Mouse (Mus musculus) MEL (cell line): ENCODE results near the gene Catsper1. TPM values are rescaled to one million over a fixed set of nuclear protein-coding genes. Genes with fewer than 3 reads are reported as not detected.
A peak's percentile ranks its signal among the peaks of the same experiment; 100 is the strongest.

Source experiments
- DNase-seq: peaks from one replicate; pipeline ENCODE4 v3.0.0; 2011; ENCODE audit warnings: low read depth, low spot score
- H3K27ac ChIP-seq: 2 replicates; pipeline ENCODE4 v1.5.1; 2012; ENCODE audit warnings: low read depth, mild to moderate bottlenecking, control low read depth, low read length, moderate library complexity; ENCODE audit not compliant: control insufficient read depth
- H3K27me3 ChIP-seq, 2 experiments: fragments of 150-350 bp in 1 of 2; sonication (generic) in 1 of 2; 2 replicates each; pipeline ENCODE4 v1.6.1; 2012; ENCODE audit warnings: low read length in 2 of 2, mild to moderate bottlenecking in 2 of 2, improper control_type of control experiment in 1 of 2, moderate library complexity in 1 of 2; ENCODE audit not compliant: insufficient read depth in 2 of 2, control insufficient read depth in 1 of 2
- H3K36me3 ChIP-seq, 2 experiments: 2 replicates each; pipeline ENCODE4 v1.6.1; 2012 to 2014; ENCODE audit warnings: low read length in 2 of 2, improper control_type of control experiment in 1 of 2, inconsistent platforms in 1 of 2, mild to moderate bottlenecking in 1 of 2; ENCODE audit not compliant: insufficient read depth in 2 of 2, control insufficient read depth in 1 of 2
- H3K4me1 ChIP-seq, 2 experiments: fragments of 150-350 bp in 1 of 2; sonication (generic) in 1 of 2; 2 replicates each; pipeline ENCODE4 v1.6.1; 2012; ENCODE audit warnings: low read length in 2 of 2, improper control_type of control experiment in 1 of 2, mild to moderate bottlenecking in 1 of 2; ENCODE audit not compliant: insufficient read depth in 2 of 2, control insufficient read depth in 1 of 2
- H3K4me3 ChIP-seq, 2 experiments: fragments of 150-350 bp in 1 of 2; sonication (generic) in 1 of 2; 2 replicates each; pipeline ENCODE4 v1.5.1; 2012; ENCODE audit warnings: low read depth in 2 of 2, low read length in 2 of 2, mild to moderate bottlenecking in 2 of 2, moderate library complexity in 2 of 2, control low read depth in 1 of 2, improper control_type of control experiment in 1 of 2; ENCODE audit not compliant: control insufficient read depth in 1 of 2, insufficient read depth in 1 of 2
- H3K79me2 ChIP-seq: 2 replicates; pipeline ENCODE4 v1.6.1; 2012; ENCODE audit warnings: mild to moderate bottlenecking, low read length, moderate library complexity; ENCODE audit not compliant: control insufficient read depth, poor library complexity, insufficient read depth
- H3K9ac ChIP-seq: 2 replicates; pipeline ENCODE4 v1.6.1; 2012; ENCODE audit warnings: low read depth, mild to moderate bottlenecking, control low read depth, low read length, moderate library complexity; ENCODE audit not compliant: control insufficient read depth, poor library complexity, severe bottlenecking
- H3K9me3 ChIP-seq: fragments of 150-350 bp; sonication (generic); replicated peaks from 2 replicates; pipeline ENCODE4 v1.6.1; 2012; ENCODE audit warnings: mild to moderate bottlenecking, low read length, improper control_type of control experiment, moderate library complexity; ENCODE audit not compliant: insufficient read depth
- BHLHE40 ChIP-seq: IDR thresholded peaks from 2 replicates; pipeline ENCODE4 v1.6.1; 2012; ENCODE audit warnings: low read depth, mild to moderate bottlenecking, inconsistent platforms, low read length, improper control_type of control experiment, borderline replicate concordance
- CTCF ChIP-seq, 3 experiments: IDR thresholded peaks in 2 of 3; conservative IDR thresholded peaks in 1 of 3; 2 replicates each; pipeline ENCODE4 v1.5.1; 2011 to 2012; ENCODE audit warnings: low read length in 3 of 3, low read depth in 2 of 3, mild to moderate bottlenecking in 2 of 3, improper control_type of control experiment in 1 of 3, inconsistent platforms in 1 of 3, mixed read lengths in 1 of 3, moderate library complexity in 1 of 3; ENCODE audit not compliant: control insufficient read depth in 1 of 3, insufficient read depth in 1 of 3, poor library complexity in 1 of 3, severe bottlenecking in 1 of 3
- ELF1 ChIP-seq: IDR thresholded peaks from 2 replicates; pipeline ENCODE4 v1.6.1; 2014; ENCODE audit warnings: low read depth, mild to moderate bottlenecking, inconsistent platforms, low read length, improper control_type of control experiment, moderate library complexity
- HCFC1 ChIP-seq: IDR thresholded peaks from 2 replicates; pipeline ENCODE4 v1.6.1; 2012; ENCODE audit warnings: low read depth, mild to moderate bottlenecking, inconsistent platforms, low read length, improper control_type of control experiment, moderate library complexity
- MAX ChIP-seq: IDR thresholded peaks from 2 replicates; pipeline ENCODE4 v1.6.1; 2011; ENCODE audit warnings: low read length, improper control_type of control experiment
- MYB ChIP-seq: IDR thresholded peaks from 2 replicates; pipeline ENCODE4 v1.6.1; 2011; ENCODE audit warnings: mild to moderate bottlenecking, low read depth, low read length, improper control_type of control experiment
- MYC ChIP-seq: IDR thresholded peaks from 2 replicates; pipeline ENCODE4 v1.6.1; 2011; ENCODE audit warnings: low read depth, mild to moderate bottlenecking, low read length, improper control_type of control experiment, moderate library complexity
- NELFE ChIP-seq: IDR thresholded peaks from 2 replicates; pipeline ENCODE4 v1.6.1; 2011; ENCODE audit warnings: low read depth, low read length, improper control_type of control experiment
- POLR2A ChIP-seq, 2 experiments: IDR thresholded peaks; 2 replicates each; pipeline ENCODE4 v1.6.1; 2011 to 2012; ENCODE audit warnings: low read length in 2 of 2, mild to moderate bottlenecking in 2 of 2, control low read depth in 1 of 2, improper control_type of control experiment in 1 of 2, low read depth in 1 of 2, moderate library complexity in 1 of 2; ENCODE audit not compliant: control insufficient read depth in 1 of 2, insufficient read depth in 1 of 2, poor library complexity in 1 of 2
- POLR2AphosphoS2 ChIP-seq: IDR thresholded peaks from 2 replicates; pipeline ENCODE4 v1.6.1; 2011; ENCODE audit warnings: low read length, improper control_type of control experiment
- RAD21 ChIP-seq: IDR thresholded peaks from 2 replicates; pipeline ENCODE4 v1.6.1; 2011; ENCODE audit warnings: mild to moderate bottlenecking, low read depth, low read length, improper control_type of control experiment
- TBP ChIP-seq: IDR thresholded peaks from 2 replicates; pipeline ENCODE4 v1.8.0; 2011; ENCODE audit warnings: low read depth, low read length, improper control_type of control experiment
- TCF12 ChIP-seq: IDR thresholded peaks from 2 replicates; pipeline ENCODE4 v1.6.1; 2014; ENCODE audit warnings: low read depth, mild to moderate bottlenecking, inconsistent platforms, low read length, improper control_type of control experiment, moderate library complexity
- ZC3H11A ChIP-seq: IDR thresholded peaks from 2 replicates; pipeline ENCODE4 v1.6.1; 2012; ENCODE audit warnings: low read depth, mild to moderate bottlenecking, inconsistent platforms, low read length, improper control_type of control experiment
- ZNF384 ChIP-seq: IDR thresholded peaks from 2 replicates; pipeline ENCODE4 v1.6.1; 2012; ENCODE audit warnings: low read depth, mild to moderate bottlenecking, inconsistent platforms, low read length, improper control_type of control experiment
- polyA plus RNA-seq, 2 experiments: library from polyadenylated mRNA; stranded (reverse) in 1 of 2; unstranded in 1 of 2; fragments of >175 nt in 1 of 2; fragments of >200 nt in 1 of 2; gene quantifications; 2 replicates each; pipeline versions ENCODE4 v1.2.1 to v1.2.4; 2012; ENCODE audit warnings: low replicate concordance in 2 of 2, low read depth in 1 of 2; ENCODE audit not compliant: insufficient read length in 2 of 2, insufficient read depth in 1 of 2, missing spikeins in 1 of 2
- total RNA-seq: library from RNA; depleted of rRNA; stranded (reverse); fragments of 300-350 nt; gene quantifications from 2 replicates; pipeline ENCODE4 v1.2.3, GENCODE M21; 2012

The Catsper1 gene
- total and polyA plus RNA-seq, 3 experiments = not detected

GRCm38 (mm10) chr19:5367053-5367359 is 31.5 kb downstream of the Catsper1 start, which contains the start of gene Banf1:
Banf1 (minus strand) TSS chr19:5367168.
- TF ChIP-seq POLR2AphosphoS2 (0 out of 2 replicates have a peak, but pooled peaks have one; percentile 54), MYC (0 out of 2 replicates have a peak, but pooled peaks have one; percentile 5), MAX (peak; percentile 51; the same call in 1 of the 2 replicates), BHLHE40 (no peak), ZC3H11A (no peak), HCFC1 (no peak), POLR2A (IDR thresholded peaks at IDR 0.05; ENCODE audit: control insufficient read depth in 1 of 2, insufficient read depth in 1 of 2, low read depth in 1 of 2, low read length in 2 of 2, poor library complexity in 1 of 2) (peak in 1 of 2 experiments; percentile 57; a peak in 2 of 4 replicates), MYB (no peak), TCF12 (no peak)
- Histone ChIP-seq H3K4me1 (peaks cover 0 to 33% of the 10 kb centered on the region in 2 experiments; a peak in 3 of 4 replicates), H3K9me3 (no peaks in the 10 kb centered on the region), H3K27ac (peak within 1 kb of the TSS; percentile 94), H3K4me3 (peak within 1 kb of the TSS; percentile 77 to 98), H3K9ac (peak within 1 kb of the TSS; percentile 98), H3K79me2 (peaks cover 39% of the 10 kb centered on the region), H3K36me3 (peaks cover 1 to 30% of the 10 kb centered on the region in 2 experiments; a peak in 3 of 4 replicates), H3K27me3 (no peaks in the 10 kb centered on the region)
- DNase-seq = no peak

DNA sequence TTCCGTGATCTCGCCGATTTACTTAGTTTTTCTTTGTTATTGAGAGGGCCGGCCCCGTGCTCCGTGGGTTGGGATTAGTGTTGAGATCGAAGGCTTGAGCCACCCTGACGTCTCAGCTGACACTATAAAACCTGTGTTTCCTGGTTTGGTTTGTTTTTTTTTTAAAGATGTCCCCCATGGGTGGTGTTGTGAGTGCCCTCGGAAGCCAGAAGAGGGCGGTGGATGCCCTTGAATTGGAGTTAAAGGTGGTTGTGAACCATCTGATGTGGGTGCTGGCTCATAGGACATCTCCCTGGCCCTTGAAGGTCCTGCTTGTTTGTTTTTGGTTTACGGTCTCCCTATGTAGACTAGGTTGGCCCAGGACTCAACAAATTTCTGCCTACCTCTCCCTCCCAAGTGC is 31.9 kb downstream of the Catsper1 start:
- Histone ChIP-seq H3K9ac (peak overlapping the region; percentile 98), H3K27me3 (no peaks in the 10 kb centered on the region), H3K4me1 (peaks cover 0 to 33% of the 10 kb centered on the region in 2 experiments; a peak in 3 of 4 replicates), H3K27ac (peak overlapping the region; percentile 94), H3K36me3 (peaks cover 1 to 30% of the 10 kb centered on the region in 2 experiments; a peak in 3 of 4 replicates), H3K79me2 (peaks cover 39% of the 10 kb centered on the region), H3K9me3 (no peaks in the 10 kb centered on the region), H3K4me3 (peak overlapping the region; percentile 73 to 98)
- no peak for TF ChIP-seq POLR2A (IDR thresholded peaks at IDR 0.05; ENCODE audit: control insufficient read depth in 1 of 2, insufficient read depth in 1 of 2, low read depth in 1 of 2, low read length in 2 of 2, poor library complexity in 1 of 2)
- TF ChIP-seq TBP = no peak
- peak; percentile 74 for TF ChIP-seq ZNF384
- TF ChIP-seq ELF1 = 0 out of 2 replicates have a peak, but pooled peaks have one; percentile 36
- peak; percentile 7 to 56 (median 47); a peak in 5 of 6 replicates for TF ChIP-seq CTCF (IDR thresholded peaks at IDR 0.05 in 2 of 3, conservative IDR thresholded peaks at IDR 0.05 in 1 of 3; ENCODE audit: control insufficient read depth in 1 of 3, insufficient read depth in 1 of 3, low read depth in 2 of 3, low read length in 3 of 3, poor library complexity in 1 of 3, severe bottlenecking in 1 of 3)
- 0 out of 2 replicates have a peak, but pooled peaks have one; percentile 12 for TF ChIP-seq TCF12
- peak; percentile 38 for TF ChIP-seq RAD21
- peak; percentile 59 for DNase-seq

GRCm38 (mm10) chr19:5370932-5371331 is 35.4 kb downstream of the Catsper1 start:
- no peak for TF ChIP-seq NELFE
- peak; percentile 12 to 26 (median 25); a peak in 4 of 6 replicates for TF ChIP-seq CTCF (IDR thresholded peaks at IDR 0.05 in 2 of 3, conservative IDR thresholded peaks at IDR 0.05 in 1 of 3; ENCODE audit: control insufficient read depth in 1 of 3, insufficient read depth in 1 of 3, low read depth in 2 of 3, low read length in 3 of 3, poor library complexity in 1 of 3, severe bottlenecking in 1 of 3)
- DNase-seq = no peak
- Histone ChIP-seq H3K27ac (no peak overlapping the region), H3K36me3 (peaks cover 0 to 9% of the 10 kb centered on the region in 2 experiments; a peak in 2 of 4 replicates), H3K4me3 (no peak overlapping the region), H3K4me1 (peaks cover 0 to 12% of the 10 kb centered on the region in 2 experiments; a peak in 2 of 4 replicates), H3K79me2 (peaks cover 24% of the 10 kb centered on the region), H3K27me3 (no peaks in the 10 kb centered on the region), H3K9me3 (no peaks in the 10 kb centered on the region), H3K9ac (no peak overlapping the region)
